Mouse (Mus musculus): Measurements from ENCODE around the gene Hhat.

The Hhat gene

GRCm38 (mm10) chr1:192744880-192745239 is 26.2 kb downstream of the Hhat start:
- no peak for DNase-seq (ENCODE audit: low read depth, low spot score)

- DNase-seq (ENCODE audit: low read depth, low spot score): no peak
These were observed 28.4 kb downstream of the Hhat start for GRCm38 (mm10) chr1:192742394-192743251.

GRCm38 (mm10) chr1:192741896-192742295 is 29.1 kb downstream of the Hhat start:
- no peak for DNase-seq (ENCODE audit: low read depth, low spot score)

GRCm38 (mm10) chr1:192736524-192736923 is 34.5 kb downstream of the Hhat start:
- DNase-seq (ENCODE audit: low read depth, low spot score): no peak

GRCm38 (mm10) chr1:192736002-192736426 is 35.0 kb downstream of the Hhat start:
- DNase-seq (ENCODE audit: low read depth, low spot score): no peak

- DNase-seq (ENCODE audit: low read depth, low spot score): no peak
These were observed 40.5 kb downstream of the Hhat start for GRCm38 (mm10) chr1:192730517-192730916.

GRCm38 (mm10) chr1:192726996-192727624 is 43.9 kb downstream of the Hhat start:
- DNase-seq (ENCODE audit: low read depth, low spot score): peak; percentile 28

GRCm38 (mm10) chr1:192722147-192722546 is 48.9 kb downstream of the Hhat start:
- peak; percentile 9 for DNase-seq (ENCODE audit: low read depth, low spot score)

- DNase-seq (ENCODE audit: low read depth, low spot score): no peak
These were observed 50.9 kb downstream of the Hhat start for GRCm38 (mm10) chr1:192720156-192720555.

- DNase-seq (ENCODE audit: low read depth, low spot score): peak; percentile 8
These were observed 59.2 kb downstream of the Hhat start for GRCm38 (mm10) chr1:192711779-192712348.

- DNase-seq (ENCODE audit: low read depth, low spot score): no peak
These were observed 70.5 kb downstream of the Hhat start for GRCm38 (mm10) chr1:192700339-192701073.

GRCm38 (mm10) chr1:192699101-192699500 is 71.9 kb downstream of the Hhat start:
- no peak for DNase-seq (ENCODE audit: low read depth, low spot score)

- no peak for DNase-seq (ENCODE audit: low read depth, low spot score)
These were observed 74.6 kb downstream of the Hhat start for GRCm38 (mm10) chr1:192696371-192696863.

GRCm38 (mm10) chr1:192693644-192694043 is 77.4 kb downstream of the Hhat start:
- no peak for DNase-seq (ENCODE audit: low read depth, low spot score)

GRCm38 (mm10) chr1:192692982-192693381 is 78.0 kb downstream of the Hhat start:
- no peak for DNase-seq (ENCODE audit: low read depth, low spot score)

- DNase-seq (ENCODE audit: low read depth, low spot score): no peak
These were observed 88.6 kb downstream of the Hhat start for GRCm38 (mm10) chr1:192682219-192682951.

GRCm38 (mm10) chr1:192677236-192677635 is 93.8 kb downstream of the Hhat start:
- no peak for DNase-seq (ENCODE audit: low read depth, low spot score)

GRCm38 (mm10) chr1:192663608-192664007 is 107.4 kb downstream of the Hhat start:
- no peak for DNase-seq (ENCODE audit: low read depth, low spot score)

- DNase-seq (ENCODE audit: low read depth, low spot score): no peak
These were observed 107.9 kb downstream of the Hhat start for GRCm38 (mm10) chr1:192663092-192663491.

GRCm38 (mm10) chr1:192661612-192662011 is 109.4 kb downstream of the Hhat start:
- DNase-seq (ENCODE audit: low read depth, low spot score): no peak

- no peak for DNase-seq (ENCODE audit: low read depth, low spot score)
These were observed 113.6 kb downstream of the Hhat start for GRCm38 (mm10) chr1:192657417-192657816.

Measured in c-Kit-negative CD71-positive TER-119-positive erythroid progenitor cells, embryonic 14.5 days (primary cell).